Mouse (Mus musculus) urinary bladder, postnatal 14 days (tissue): Measurements from ENCODE around the gene Echdc2.

Experiments
- DNase-seq: peaks from one replicate; pipeline ENCODE4 v3.0.0; 2021; ENCODE audit warnings: low spot score

Gene Echdc2

DNA sequence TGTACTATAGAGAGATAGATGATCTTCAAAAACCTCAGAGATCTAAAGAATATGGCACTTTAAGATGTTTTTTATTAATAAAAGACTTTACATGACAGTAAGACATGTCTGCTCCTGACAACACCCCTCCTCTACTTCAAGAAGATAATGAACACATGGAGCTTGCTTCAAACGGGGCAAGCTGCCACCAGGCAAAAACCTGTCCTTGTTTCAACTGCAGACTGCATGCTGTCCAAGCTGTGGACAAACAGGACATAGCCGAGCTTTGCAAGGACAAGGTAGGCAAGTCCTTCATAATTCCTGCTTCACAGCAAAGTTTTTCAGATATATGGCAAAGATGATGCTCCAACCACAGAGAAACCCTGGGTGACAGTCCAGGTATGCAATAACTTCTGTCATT is 34.0 kb downstream of the Echdc2 start:
- DNase-seq = no peak

DNA sequence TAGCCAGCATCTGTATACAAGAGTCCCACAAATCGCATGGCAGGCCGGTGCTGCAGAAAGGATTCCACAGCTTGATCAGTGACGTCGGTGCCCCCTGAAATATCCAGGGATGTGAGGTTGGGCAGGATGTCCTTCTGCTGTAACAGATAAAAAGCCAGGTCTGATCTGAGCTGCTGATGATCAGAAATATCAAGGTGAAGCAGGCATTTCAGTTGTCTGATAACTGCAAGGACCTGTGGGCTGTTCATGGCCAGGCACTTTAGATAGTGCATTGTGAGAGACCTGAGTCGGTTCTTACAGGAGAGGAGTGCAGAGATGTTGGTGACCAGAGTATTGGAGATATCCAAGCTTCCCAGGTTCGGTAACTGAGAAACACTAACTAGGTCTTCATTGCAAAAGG is 39.4 kb downstream of the Echdc2 start:
- no peak for DNase-seq

DNA sequence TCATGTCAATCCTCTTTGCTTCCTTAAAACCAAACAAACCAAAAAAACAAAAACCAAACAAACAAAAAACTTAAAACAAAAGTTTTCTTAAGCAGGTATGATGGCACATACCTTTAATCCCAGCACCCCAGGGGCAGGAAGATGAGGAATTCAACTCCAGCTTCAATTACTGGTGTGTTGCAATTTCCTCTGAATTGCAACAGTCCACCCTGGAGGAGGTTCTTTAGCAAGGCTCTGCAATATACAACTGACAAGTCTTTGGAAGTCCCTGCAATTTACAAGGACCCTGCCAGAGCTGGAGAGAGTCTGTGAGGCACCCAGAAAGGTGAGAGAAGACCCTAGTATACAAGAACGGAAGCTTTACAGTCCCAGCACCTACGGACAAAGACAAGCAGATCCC is 47.8 kb downstream of the Echdc2 start:
- no peak for DNase-seq

DNA sequence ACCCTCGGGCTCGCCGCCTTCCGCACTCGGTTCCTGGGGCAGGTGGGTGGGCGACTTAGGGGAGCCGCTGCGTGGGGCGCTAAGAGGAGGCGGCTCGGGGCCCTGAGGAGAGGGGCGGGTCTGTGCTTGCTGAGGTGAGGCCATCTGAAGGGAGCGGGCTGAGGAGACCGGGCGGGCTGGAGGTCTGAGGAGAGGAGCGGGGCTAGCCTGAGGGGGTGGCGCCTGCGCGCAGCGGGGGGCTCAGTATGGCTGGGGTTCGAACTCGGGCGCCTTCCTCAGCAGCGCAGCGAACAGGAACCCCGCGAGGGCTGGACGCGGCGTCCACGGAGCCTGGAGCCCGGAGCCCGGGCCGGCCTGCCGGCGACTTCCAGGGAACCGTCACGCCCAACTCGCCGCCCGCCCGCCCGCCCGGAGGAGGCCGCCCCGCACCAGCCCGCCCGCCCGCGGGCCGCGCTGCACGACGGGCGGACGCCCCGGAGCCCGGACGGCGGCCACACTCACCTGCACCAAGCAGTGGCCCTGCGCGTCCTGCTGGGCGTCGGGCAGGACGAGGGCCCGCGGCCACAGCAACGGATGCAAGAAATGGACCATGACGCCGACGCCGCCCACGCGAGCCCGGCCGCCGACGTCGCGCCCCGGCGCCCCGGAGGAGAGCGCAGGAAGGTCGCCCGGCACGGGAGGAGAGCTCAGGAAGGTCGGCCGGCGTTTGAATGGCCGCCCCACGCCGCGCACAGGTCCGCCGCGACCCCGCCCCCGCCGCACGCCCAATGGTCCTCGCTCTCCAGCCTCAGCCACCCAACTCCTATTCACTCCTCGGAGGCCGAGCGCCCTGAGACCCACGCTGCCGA is 52.3 kb downstream of the Echdc2 start, which contains the start of gene Zyg11a:
TSS of gene Zyg11a (minus strand) at position 717 of the 848 bp plus-strand sequence.
- no peak for DNase-seq

DNA sequence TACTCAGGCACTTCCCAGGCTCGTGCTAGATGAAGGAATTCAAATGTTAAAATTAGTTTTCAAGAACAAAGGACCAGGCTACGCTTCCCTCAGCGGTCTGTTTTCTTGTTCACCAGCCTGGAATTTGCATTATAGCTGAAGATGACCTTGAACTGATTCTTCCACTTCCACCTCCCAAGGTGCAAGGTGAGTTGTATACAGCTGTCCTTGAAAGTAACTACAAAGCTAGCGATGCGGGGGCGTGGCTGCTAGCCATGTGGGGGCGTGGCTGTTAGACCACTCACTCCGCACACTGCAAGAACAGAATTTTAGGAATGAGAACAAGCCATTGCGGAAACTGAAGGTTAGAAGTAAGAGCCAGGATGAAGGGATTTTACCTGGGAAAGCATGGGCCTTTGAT is 53.8 kb downstream of the Echdc2 start:
- no peak for DNase-seq

DNA sequence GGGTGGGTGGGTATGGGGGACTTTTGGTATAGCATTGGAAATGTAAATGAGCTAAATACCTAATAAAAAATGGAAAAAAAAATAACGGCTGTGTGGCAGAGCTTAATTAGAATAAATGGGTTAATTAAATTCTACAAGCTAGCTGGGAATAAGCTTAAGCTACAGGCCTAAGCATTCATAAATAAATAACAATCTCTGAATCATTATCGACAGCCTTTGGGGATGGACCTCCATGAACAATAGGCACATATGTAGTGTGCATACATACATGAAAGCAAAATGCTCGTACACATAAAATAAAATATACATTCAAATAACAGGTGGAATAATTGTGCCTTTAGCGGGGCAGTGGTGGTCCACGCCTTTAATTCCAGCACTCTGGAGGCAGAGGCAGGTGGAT is 57.3 kb downstream of the Echdc2 start:
- DNase-seq = no peak

DNA sequence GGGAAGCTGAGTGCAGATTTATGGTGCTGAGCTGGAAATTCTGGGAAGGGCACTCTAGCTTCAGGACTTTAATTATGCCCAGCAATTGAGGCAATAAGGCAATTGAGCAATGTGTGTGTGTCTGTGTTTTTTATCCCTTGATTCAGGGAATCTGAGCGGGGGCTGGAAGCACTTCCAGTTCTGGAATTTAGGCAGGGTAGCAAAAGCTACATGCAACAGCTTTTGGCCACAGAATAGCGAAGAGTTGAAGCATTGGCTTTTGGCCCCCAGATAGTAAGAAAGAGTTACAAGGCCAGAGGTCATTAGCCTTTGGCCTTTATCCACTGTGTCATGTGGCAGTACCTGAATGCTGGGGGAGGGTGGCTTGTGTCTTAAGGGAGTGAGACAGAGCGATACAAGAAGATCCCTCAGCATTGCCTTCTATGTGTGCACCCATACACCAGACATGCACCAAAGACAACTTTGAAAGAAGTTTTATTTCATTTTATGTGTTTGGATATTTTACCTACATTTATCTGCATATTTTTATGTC is 60.2 kb downstream of the Echdc2 start:
- DNase-seq = no peak
